Mouse (Mus musculus) layer of hippocampus, adult 6 months (tissue): ENCODE measurements around the gene Mark3. TPM values are rescaled to one million over a fixed set of nuclear protein-coding genes. Genes with fewer than 3 reads are reported as not detected.

Experiments used
- long read RNA-seq, 2 experiments: library from polyadenylated mRNA; unstranded; transcript quantifications; one replicate each; pipeline ENCODE4 v2.0.0; 2019 to 2020
- polyA plus RNA-seq: library from polyadenylated mRNA; unstranded; fragments of <200 nt; fragmentation: Nextera tagmentation; gene quantifications from 2 replicates; pipeline ENCODE4 v1.2.3, GENCODE M21; 2021

Mark3 gene
- 11.7 and 12.7 TPM in 2 replicates for polyA plus RNA-seq
- long read RNA-seq, experiment 1, partial matches to known transcripts = 15 of 21 reads
- long read RNA-seq, experiment 1, other reads (novel, unspliced or antisense) = 3 of 21 reads
- long read RNA-seq, experiment 2, partial matches to known transcripts = 5 of 9 reads
- long read RNA-seq, experiment 2, other reads (novel, unspliced or antisense) = 4 of 9 reads

DNA sequence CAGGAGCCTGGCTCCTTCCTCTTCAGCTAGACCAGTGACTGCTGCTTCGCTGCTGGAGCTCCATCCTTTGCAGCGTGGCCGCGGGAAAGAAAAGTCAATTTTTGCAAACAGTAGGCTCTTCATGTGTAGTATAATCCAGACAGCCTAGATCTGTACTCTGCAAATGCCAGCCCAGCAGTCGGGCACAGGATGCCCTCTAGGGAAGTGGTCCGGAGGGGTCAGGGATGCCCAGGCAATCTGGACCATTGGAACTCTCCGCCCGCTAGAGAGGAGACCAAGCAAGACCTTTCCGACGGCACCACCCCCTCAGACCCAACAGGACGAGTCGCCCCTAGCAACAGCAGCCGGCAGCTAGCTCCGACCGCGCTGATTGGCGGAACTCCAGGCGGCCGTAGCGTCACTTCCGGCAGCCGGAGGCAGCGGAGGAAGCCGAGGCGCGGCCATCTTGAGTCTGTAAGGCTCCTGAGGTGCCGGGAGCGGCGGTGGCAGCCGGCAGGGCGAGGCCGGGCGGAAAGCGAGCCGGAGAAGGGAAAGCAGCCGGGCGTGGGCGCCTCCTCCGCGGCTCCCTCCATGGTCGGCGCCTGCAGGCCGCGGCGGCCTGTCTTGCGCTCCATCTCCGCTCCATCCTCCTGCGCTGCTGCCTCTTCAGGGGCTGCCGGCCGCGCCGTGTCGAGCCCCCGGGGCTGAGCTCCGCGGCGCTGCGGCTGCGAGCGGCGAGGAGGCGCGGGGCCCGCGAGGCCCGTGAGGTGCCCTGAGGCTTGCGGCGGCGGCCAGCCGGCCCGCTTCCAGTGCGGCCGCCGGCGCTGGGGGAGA lies at the start of gene Mark3:
TSS of gene Mark3 (plus strand) at position 450 of the 813 bp plus-strand sequence.

DNA sequence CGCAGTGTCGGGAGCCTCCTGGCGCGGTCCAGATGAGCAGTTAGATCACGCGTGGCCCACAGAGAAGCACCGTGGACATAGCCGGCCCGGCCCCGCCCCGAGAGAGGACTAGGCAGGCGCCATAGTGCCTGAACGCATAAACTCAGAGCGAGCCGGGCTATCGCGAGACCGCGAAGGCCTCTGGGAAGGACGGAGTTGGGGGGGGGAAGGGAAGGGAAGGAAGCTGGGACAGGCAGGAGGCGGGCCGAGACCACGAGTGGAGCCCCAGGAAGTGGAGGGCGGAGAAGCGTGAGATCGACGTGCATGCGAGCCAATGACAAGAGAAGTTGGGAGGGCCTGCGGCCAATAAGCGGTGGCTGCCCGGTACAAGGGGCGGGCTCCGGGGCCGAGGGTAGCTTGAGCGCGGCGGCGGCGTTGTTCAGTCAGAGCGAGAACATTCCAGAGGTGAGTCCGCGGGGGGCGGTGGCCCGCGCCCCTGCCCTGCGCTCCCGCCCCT lies 36.5 kb upstream of the Mark3 start, which contains the start of gene Eif5:
TSS of gene Eif5 (plus strand) at position 221 of the 496 bp plus-strand sequence.

DNA sequence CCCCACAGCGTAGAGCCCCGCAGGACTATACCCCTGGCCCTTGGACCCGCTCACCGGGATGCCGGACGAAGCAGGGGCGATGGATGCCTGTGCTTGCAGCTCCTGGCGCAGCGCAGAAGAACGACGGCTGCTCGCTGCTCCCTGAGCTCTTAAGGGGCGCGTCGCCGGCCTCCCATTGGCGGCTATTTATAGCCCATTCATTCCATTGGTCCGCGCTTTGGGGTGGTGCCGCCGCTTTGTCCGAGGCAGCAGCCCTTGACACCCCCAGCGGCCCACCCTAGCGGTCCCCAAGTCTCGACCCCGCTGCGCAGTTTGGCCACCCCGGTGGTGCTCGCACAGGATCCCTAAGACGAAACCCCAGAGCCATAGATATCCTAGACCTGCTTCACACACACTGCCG lies 97.9 kb downstream of the Mark3 start, which contains the start of gene Ckb:
TSS of gene Ckb (minus strand) at position 163 of the 400 bp plus-strand sequence.

DNA sequence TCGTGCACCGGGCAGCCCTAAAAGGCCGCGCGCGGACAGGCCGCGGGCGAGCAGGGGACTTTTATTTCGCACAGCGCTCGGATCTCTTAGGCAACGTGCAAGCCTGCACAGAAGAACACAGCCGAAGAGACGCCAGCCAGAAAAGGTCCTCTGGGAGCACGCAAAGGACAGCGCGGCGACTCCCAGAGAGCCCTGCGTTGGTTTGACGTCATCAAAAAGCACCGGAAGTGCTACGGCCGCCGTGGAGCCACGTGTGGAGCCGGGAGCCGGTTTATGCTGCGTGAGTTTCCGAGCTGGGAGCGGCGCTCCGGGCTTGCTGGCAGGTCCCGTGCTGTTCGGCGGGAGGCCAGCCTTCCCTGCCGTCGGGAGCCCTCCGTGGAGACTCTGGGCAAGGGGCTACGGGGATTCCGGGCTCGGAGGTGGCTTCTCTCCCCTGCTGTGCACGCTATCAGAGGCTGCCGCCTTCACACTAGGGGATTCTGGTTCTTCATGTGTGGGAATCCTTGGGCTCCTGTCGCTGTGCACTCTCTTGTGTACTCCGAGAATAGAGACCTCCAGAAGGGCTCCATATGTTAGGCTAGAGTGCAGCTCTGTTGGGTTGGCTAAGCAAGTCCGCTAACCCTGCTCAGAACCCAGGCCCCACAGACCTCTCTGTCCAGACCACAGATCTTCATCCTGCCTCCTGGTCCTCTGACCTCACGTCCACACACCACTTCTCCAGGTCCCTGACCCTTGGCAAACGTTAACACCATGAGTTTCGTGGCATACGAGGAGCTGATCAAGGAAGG lies 103.8 kb downstream of the Mark3 start, which contains the start of gene Trmt61a:
TSS of gene Trmt61a (plus strand) at position 224 of the 788 bp plus-strand sequence.

Other genes with a start within 250 kb of the Mark3 start
- 22.0 and 23.9 TPM in 2 replicates for gene Cdc42bpb, start 196.8 kb upstream of the Mark3 start, polyA plus RNA-seq
- 42.9 and 56.3 TPM in 2 replicates for gene Lbhd2, start 167.7 kb upstream of the Mark3 start, polyA plus RNA-seq
- gene Exoc3l4, start 157.5 kb upstream of the Mark3 start, polyA plus RNA-seq = 2.6 and 3.6 TPM in 2 replicates
- 2.5 and 3.5 TPM in 2 replicates for gene Tnfaip2, start 132.1 kb upstream of the Mark3 start, polyA plus RNA-seq
- gene Gm266, start 88.7 kb upstream of the Mark3 start, polyA plus RNA-seq = 3.0 and 4.5 TPM in 2 replicates
- 397 and 486 TPM in 2 replicates for gene Eif5, start 36.5 kb upstream of the Mark3 start, polyA plus RNA-seq
- 4,595 and 5,324 TPM in 2 replicates for gene Ckb, start 97.8 kb downstream of the Mark3 start, polyA plus RNA-seq
- 7.3 and 8.3 TPM in 2 replicates for gene Trmt61a, start 103.6 kb downstream of the Mark3 start, polyA plus RNA-seq
- 49.9 and 52.1 TPM in 2 replicates for gene Bag5, start 138.7 kb downstream of the Mark3 start, polyA plus RNA-seq
- gene Apopt1, start 138.7 kb downstream of the Mark3 start, polyA plus RNA-seq = 74.6 and 75.3 TPM in 2 replicates
- gene Klc1, start 184.3 kb downstream of the Mark3 start, polyA plus RNA-seq = 361 and 381 TPM in 2 replicates
- gene Xrcc3, start 239.3 kb downstream of the Mark3 start, polyA plus RNA-seq = 6.7 and 9.3 TPM in 2 replicates
- 62.4 and 65.6 TPM in 2 replicates for gene Zfyve21, start 239.6 kb downstream of the Mark3 start, polyA plus RNA-seq